Mouse (Mus musculus) E14TG2a.4 (cell line): ENCODE results near the gene Xpot.
A peak's percentile ranks its signal among the peaks of the same experiment; 100 is the strongest.

ENCODE experiments used
- H3K27me3 ChIP-seq: 2 replicates; pipeline ENCODE4 v1.6.1; 2014; ENCODE audit warnings: low read length, control low read depth; ENCODE audit not compliant: insufficient read depth
- H3K36me3 ChIP-seq: 2 replicates; pipeline ENCODE4 v1.6.1; 2014; ENCODE audit warnings: low read length, control low read depth; ENCODE audit not compliant: insufficient read depth
- H3K4me1 ChIP-seq: replicated peaks from 2 replicates; pipeline ENCODE4 v1.6.1; 2014; ENCODE audit warnings: low read depth, low read length, control low read depth
- H3K4me3 ChIP-seq: replicated peaks from 2 replicates; pipeline ENCODE4 v1.5.1; 2014; ENCODE audit warnings: mild to moderate bottlenecking, low read length
- H3K9me3 ChIP-seq: 2 replicates; pipeline ENCODE4 v1.6.1; 2014; ENCODE audit warnings: low read length, control low read depth
- CTCF ChIP-seq: conservative IDR thresholded peaks from 2 replicates; pipeline ENCODE4 v1.5.1; 2014; ENCODE audit warnings: low read length
- NANOG ChIP-seq: IDR thresholded peaks from 2 replicates; pipeline ENCODE4 v1.6.1; 2014; ENCODE audit warnings: borderline replicate concordance, low read length, mixed read lengths
- POU5F1 ChIP-seq: IDR thresholded peaks from 2 replicates; pipeline ENCODE4 v1.6.1; 2014; ENCODE audit warnings: low read length, borderline replicate concordance

The Xpot gene

GRCm38 (mm10) chr10:121576372-121576771 lies 49.8 kb downstream of the Xpot start:
- TF ChIP-seq POU5F1 (no peak), CTCF (no peak), NANOG (no peak)
- Histone ChIP-seq H3K4me1 (no peaks in the 10 kb centered on the region), H3K36me3 (peaks cover 53% of the 10 kb centered on the region), H3K9me3 (no peaks in the 10 kb centered on the region), H3K27me3 (no peaks in the 10 kb centered on the region), H3K4me3 (no peak overlapping the region)

GRCm38 (mm10) chr10:121571511-121572147 lies 54.5 kb downstream of the Xpot start:
- TF ChIP-seq POU5F1: no peak
- TF ChIP-seq NANOG: no peak
- TF ChIP-seq CTCF: no peak
- peaks cover 27% of the 10 kb centered on the region for H3K4me1 ChIP-seq
- peaks cover 54% of the 10 kb centered on the region for H3K36me3 ChIP-seq
- no peaks in the 10 kb centered on the region for H3K27me3 ChIP-seq
- no peak overlapping the region for H3K4me3 ChIP-seq
- H3K9me3 ChIP-seq: no peaks in the 10 kb centered on the region

GRCm38 (mm10) chr10:121571031-121571430 lies 55.1 kb downstream of the Xpot start:
- no peak for TF ChIP-seq POU5F1
- no peak for TF ChIP-seq NANOG
- no peak for TF ChIP-seq CTCF
- Histone ChIP-seq H3K36me3 (peaks cover 49% of the 10 kb centered on the region), H3K27me3 (no peaks in the 10 kb centered on the region), H3K4me3 (no peak overlapping the region), H3K9me3 (no peaks in the 10 kb centered on the region), H3K4me1 (peaks cover 27% of the 10 kb centered on the region)

GRCm38 (mm10) chr10:121569796-121570195 lies 56.3 kb downstream of the Xpot start:
- Histone ChIP-seq H3K36me3 (peaks cover 48% of the 10 kb centered on the region), H3K4me3 (no peak overlapping the region), H3K9me3 (no peaks in the 10 kb centered on the region), H3K27me3 (no peaks in the 10 kb centered on the region), H3K4me1 (peaks cover 27% of the 10 kb centered on the region)
- TF ChIP-seq CTCF: no peak
- TF ChIP-seq POU5F1: no peak
- TF ChIP-seq NANOG: no peak

DNA sequence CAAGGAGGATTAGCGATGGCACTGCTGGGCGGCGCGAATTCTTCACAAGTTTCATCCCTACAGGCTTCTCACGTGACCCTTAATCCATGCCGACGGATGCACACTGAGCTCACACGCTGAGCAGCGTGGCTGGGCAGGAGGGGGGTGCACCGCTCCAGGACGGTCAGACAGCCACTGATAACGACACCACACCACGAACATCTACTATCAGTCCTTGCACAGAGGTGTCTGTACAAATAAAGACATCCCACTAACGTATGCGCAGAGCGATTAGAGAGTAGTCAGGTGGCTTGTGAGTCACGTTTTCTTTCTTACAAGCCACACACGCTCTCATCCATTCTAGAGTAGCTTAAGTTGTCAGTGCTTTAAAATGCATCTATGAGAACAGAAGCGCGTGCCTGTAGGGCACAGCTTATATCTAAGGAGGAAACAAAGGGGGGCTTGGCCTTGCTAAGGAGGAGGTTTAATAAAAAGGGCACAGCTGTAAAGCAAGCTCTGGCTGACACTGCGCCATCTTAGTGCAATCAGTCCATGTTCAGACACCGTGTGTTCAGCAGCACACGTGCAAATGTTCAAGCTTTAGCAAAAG lies 57.0 kb downstream of the Xpot start:
- H3K9me3 ChIP-seq: no peaks in the 10 kb centered on the region
- peaks cover 51% of the 10 kb centered on the region for H3K36me3 ChIP-seq
- H3K27me3 ChIP-seq: no peaks in the 10 kb centered on the region
- TF ChIP-seq NANOG (no peak), CTCF (no peak), POU5F1 (no peak)
- peak overlapping the region; percentile 20; the same call in 1 of the 2 replicates for H3K4me3 ChIP-seq
- H3K4me1 ChIP-seq: peaks cover 27% of the 10 kb centered on the region

- H3K4me1 ChIP-seq: peaks cover 27% of the 10 kb centered on the region
- no peaks in the 10 kb centered on the region for H3K9me3 ChIP-seq
- peaks cover 57% of the 10 kb centered on the region for H3K36me3 ChIP-seq
- peak overlapping the region; percentile 20; the same call in 1 of the 2 replicates for H3K4me3 ChIP-seq
- no peak for TF ChIP-seq POU5F1
- TF ChIP-seq CTCF: no peak
- TF ChIP-seq NANOG: no peak
- no peaks in the 10 kb centered on the region for H3K27me3 ChIP-seq
Observed at GRCm38 (mm10) chr10:121568534-121568933, 57.6 kb downstream of the Xpot start.

DNA sequence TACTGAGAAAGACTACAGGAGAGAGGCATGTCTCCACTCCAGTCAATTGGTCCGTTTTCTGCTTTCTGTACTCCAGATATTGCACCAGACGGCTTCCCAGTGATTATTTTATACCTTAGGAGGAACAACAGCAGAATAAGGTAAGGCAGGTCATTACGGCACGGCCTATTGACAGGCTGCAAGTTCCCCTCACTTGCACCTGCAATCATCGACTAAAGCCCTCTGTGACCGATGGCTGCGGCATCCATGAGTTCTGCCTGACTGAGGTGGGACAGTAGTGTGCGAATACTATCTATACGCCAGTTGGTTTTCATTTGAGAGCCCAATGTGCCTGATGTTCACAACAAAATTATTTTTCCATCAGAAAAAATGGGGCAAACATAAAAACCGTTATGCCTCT lies 58.1 kb downstream of the Xpot start:
- H3K36me3 ChIP-seq: peaks cover 61% of the 10 kb centered on the region
- no peak overlapping the region for H3K4me3 ChIP-seq
- no peaks in the 10 kb centered on the region for H3K27me3 ChIP-seq
- TF ChIP-seq NANOG (no peak), POU5F1 (no peak)
- peaks cover 27% of the 10 kb centered on the region for H3K4me1 ChIP-seq
- no peaks in the 10 kb centered on the region for H3K9me3 ChIP-seq

DNA sequence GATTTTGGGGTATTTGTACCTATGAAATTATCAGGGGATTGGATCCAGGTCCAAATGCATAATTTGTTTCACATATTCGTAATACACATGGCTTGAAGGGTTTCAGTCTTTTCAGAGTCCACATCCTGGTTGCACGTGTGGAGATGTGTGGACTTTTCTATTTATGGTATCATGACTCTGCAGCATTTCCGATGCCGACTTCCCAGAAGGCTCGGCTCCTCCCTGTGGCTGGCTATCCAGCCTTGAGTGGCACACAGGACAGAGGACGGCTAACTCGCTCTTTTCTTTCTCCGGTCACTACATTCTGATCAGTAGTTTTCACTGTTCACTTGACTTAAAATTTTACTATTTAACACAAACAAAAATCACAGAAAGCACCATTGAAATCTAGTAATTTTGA lies 61.7 kb downstream of the Xpot start:
- peaks cover 61% of the 10 kb centered on the region for H3K36me3 ChIP-seq
- H3K9me3 ChIP-seq: no peaks in the 10 kb centered on the region
- TF ChIP-seq CTCF (no peak), POU5F1 (no peak), NANOG (no peak)

GRCm38 (mm10) chr10:121558231-121558630 lies 67.9 kb downstream of the Xpot start:
- no peaks in the 10 kb centered on the region for H3K9me3 ChIP-seq
- H3K36me3 ChIP-seq: peaks cover 85% of the 10 kb centered on the region
- peaks cover 9% of the 10 kb centered on the region for H3K4me1 ChIP-seq
- TF ChIP-seq CTCF (no peak), NANOG (no peak), POU5F1 (no peak)
- no peaks in the 10 kb centered on the region for H3K27me3 ChIP-seq
- no peak overlapping the region for H3K4me3 ChIP-seq

More for the DNA sequence above, 61.7 kb downstream of the Xpot start:
- no peaks in the 10 kb centered on the region for H3K27me3 ChIP-seq
- H3K4me1 ChIP-seq: peaks cover 16% of the 10 kb centered on the region
- no peak overlapping the region for H3K4me3 ChIP-seq
